Mouse (Mus musculus): ENCODE results near the gene Sparcl1. TPM values are rescaled to one million over a fixed set of nuclear protein-coding genes. Genes with fewer than 3 reads are reported as not detected.

Sparcl1 gene
- polyA plus RNA-seq, 1 experiment, result 3.8 TPM

DNA sequence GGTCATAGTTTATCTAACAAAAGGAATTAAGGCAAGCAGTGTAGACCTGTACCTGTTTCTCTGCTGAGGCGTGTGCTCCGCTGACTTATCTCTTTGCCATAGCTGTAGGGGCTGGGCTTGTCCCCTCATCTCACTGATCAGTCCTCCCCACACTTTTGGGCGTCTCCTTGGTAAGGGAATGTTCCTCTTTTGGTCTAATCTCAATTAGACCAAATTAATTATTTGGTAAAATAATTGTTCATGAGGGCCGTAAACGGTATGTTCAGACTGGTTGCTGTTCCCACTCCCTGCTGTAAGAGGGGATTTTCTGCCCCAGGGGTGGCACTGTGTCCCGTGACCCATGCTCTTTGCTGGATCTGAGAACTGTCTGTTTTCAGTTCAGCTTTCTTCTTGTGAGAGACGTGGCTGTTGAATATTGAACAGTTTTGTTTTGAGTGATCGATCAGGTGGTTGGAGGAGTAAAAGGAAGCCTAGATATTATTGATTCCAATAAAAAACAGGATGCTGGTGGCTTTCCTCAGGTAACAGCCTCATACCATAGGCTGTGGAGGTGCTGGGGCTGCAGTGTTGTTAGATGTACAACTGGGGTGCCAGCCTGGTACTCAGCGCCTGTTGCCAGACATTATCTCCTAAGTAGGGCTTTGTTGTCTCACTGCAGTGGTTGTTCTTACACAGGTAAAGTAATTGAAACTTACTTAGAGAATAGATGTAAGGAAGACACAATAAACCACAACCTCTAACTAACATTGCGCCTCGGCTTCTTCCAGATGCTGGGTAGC is 50.6 kb downstream of the Sparcl1 start:
- no peak overlapping the region for H3K4me3 ChIP-seq (replicated peaks; ENCODE audit: control insufficient read depth, low read depth, low read length)
- WGBS, result 71% methylated on average over 11 of the region's 11 CpGs
- peaks cover 2% of the 10 kb centered on the region for H3K4me1 ChIP-seq (ENCODE audit: control insufficient read depth, insufficient read depth, low read length)
- TF ChIP-seq POLR2A (IDR thresholded peaks at IDR 0.05; ENCODE audit: borderline replicate concordance, control insufficient read depth, low read depth, low read length) (no peak), CTCF (IDR thresholded peaks at IDR 0.05; ENCODE audit: control insufficient read depth, insufficient read depth, low read length) (no peak)
- peak overlapping the region; percentile 77 for H3K27ac ChIP-seq (ENCODE audit: control insufficient read depth, insufficient read depth, low read depth, low read length, poor library complexity)

DNA sequence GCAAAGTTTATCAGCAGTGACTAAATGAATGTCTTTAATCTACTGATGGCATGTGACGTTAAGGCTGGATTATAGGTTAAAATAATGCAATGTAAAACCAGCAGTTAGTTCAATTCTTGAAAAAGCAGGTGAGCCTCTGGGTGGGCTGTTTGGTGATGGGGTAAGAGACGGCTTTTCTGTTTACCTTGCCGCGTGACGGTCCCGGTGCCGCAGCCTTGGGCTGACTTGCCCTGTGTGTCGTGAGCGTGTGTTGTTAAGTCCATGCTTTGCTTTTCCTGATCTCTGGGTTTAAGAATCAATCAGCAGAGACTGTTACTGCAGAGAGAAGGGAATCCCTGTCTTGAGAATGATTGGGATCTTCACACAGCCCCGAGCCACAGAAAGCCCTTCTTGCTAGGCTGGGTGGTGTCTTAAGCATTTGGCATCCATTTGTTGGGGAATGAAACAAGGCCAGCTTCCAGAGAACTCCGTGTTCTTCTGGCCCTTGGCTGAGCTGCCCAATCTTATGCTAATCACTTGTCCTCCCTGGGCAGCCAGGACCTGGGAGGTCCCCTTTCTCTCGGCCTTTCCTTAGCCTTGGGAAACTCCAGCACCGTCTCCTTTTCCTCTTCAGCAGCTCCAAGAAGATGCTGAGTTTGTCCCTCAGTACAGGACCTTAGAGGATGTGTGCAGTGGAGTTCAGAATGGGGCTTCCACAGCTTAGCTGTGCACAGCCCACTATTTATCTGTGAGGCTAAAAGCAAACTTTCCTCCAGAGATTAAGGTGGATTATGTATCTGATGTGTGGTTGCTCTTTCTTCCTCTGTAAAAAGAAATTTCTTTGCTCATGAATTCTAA is 51.4 kb downstream of the Sparcl1 start:
- no peak overlapping the region for H3K4me3 ChIP-seq (replicated peaks; ENCODE audit: control insufficient read depth, low read depth, low read length)
- H3K4me1 ChIP-seq (ENCODE audit: control insufficient read depth, insufficient read depth, low read length), result peaks cover 2% of the 10 kb centered on the region
- 87% methylated on average over 13 of the region's 13 CpGs for WGBS
- TF ChIP-seq CTCF (IDR thresholded peaks at IDR 0.05; ENCODE audit: control insufficient read depth, insufficient read depth, low read length) (no peak), POLR2A (IDR thresholded peaks at IDR 0.05; ENCODE audit: borderline replicate concordance, control insufficient read depth, low read depth, low read length) (no peak)
- peak overlapping the region; percentile 16 for H3K27ac ChIP-seq (ENCODE audit: control insufficient read depth, insufficient read depth, low read depth, low read length, poor library complexity)

DNA sequence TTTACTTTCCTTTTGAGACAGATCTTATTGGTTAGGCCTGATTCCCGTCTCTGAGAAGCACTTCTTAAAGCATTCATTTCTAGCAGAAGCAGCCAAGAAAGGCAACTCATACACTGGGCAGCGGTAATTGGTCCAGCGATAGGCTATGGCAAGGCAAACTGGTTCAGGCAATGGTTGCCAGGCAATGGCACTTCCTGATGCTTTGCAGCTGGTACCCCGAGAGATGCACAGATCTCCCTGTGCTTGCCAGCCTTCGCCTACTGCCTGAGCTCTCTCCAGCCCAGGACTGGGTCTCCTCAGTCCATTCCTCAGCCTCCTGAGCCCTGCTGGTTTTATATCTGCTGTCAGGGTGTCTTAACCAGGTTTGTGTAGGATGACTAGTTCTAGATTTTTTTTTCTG is 53.1 kb downstream of the Sparcl1 start:
- peaks cover 2% of the 10 kb centered on the region for H3K4me1 ChIP-seq (ENCODE audit: control insufficient read depth, insufficient read depth, low read length)
- TF ChIP-seq CTCF (IDR thresholded peaks at IDR 0.05; ENCODE audit: control insufficient read depth, insufficient read depth, low read length) (no peak), POLR2A (IDR thresholded peaks at IDR 0.05; ENCODE audit: borderline replicate concordance, control insufficient read depth, low read depth, low read length) (no peak)
- H3K27ac ChIP-seq (ENCODE audit: control insufficient read depth, insufficient read depth, low read depth, low read length, poor library complexity), result no peak overlapping the region
- WGBS, result 93% methylated on average over 5 of the region's 5 CpGs
- H3K4me3 ChIP-seq (replicated peaks; ENCODE audit: control insufficient read depth, low read depth, low read length), result no peak overlapping the region

DNA sequence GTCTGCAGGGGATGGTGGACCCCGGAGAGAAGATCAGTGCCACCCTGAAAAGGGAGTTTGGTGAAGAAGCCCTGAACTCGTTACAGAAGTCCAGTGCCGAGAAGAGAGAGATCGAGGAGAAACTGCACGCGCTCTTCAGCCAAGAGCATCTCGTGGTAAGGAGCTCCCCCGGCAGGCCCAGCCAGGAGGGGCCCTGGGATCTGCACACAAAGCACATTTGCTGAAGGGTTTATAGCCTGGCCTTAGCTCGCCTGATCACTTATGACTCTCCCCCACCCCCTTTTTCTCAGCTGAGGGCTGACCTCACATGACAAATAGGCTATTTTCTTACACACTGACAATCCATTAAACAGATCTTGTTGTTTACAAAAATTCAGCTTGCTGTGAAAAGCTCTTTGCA is 53.9 kb downstream of the Sparcl1 start:
- peaks cover 3% of the 10 kb centered on the region for H3K4me1 ChIP-seq (ENCODE audit: control insufficient read depth, insufficient read depth, low read length)
- no peak overlapping the region for H3K4me3 ChIP-seq (replicated peaks; ENCODE audit: control insufficient read depth, low read depth, low read length)
- TF ChIP-seq CTCF (IDR thresholded peaks at IDR 0.05; ENCODE audit: control insufficient read depth, insufficient read depth, low read length) (no peak), POLR2A (IDR thresholded peaks at IDR 0.05; ENCODE audit: borderline replicate concordance, control insufficient read depth, low read depth, low read length) (no peak)
- H3K27ac ChIP-seq (ENCODE audit: control insufficient read depth, insufficient read depth, low read depth, low read length, poor library complexity), result no peak overlapping the region
- 88% methylated on average over 9 of the region's 9 CpGs for WGBS

DNA sequence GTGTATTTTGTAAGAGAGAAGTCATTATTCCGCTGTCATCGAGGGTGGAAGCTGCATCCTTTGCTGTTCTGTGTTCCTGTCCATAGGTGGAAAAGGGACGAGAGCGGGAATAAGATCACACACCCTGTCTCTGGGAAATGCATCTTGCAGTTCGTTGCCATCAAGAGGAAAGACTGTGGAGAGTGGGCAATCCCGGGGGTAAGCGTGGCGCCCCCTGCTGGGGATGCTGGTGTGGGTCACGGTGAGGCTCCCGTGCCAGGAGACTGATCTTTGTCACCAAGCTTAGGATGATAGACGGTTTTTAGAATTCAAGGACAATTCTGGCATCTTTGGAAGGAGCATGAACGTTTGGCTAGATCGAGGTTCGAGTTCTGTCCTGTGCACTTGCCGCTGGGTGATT is 55.5 kb downstream of the Sparcl1 start:
- peaks cover 4% of the 10 kb centered on the region for H3K4me1 ChIP-seq (ENCODE audit: control insufficient read depth, insufficient read depth, low read length)
- 59% methylated on average over 15 of the region's 15 CpGs for WGBS
- H3K27ac ChIP-seq (ENCODE audit: control insufficient read depth, insufficient read depth, low read depth, low read length, poor library complexity), result no peak overlapping the region
- TF ChIP-seq POLR2A (IDR thresholded peaks at IDR 0.05; ENCODE audit: borderline replicate concordance, control insufficient read depth, low read depth, low read length) (no peak), CTCF (IDR thresholded peaks at IDR 0.05; ENCODE audit: control insufficient read depth, insufficient read depth, low read length) (peak; percentile 77)
- H3K4me3 ChIP-seq (replicated peaks; ENCODE audit: control insufficient read depth, low read depth, low read length), result no peak overlapping the region

DNA sequence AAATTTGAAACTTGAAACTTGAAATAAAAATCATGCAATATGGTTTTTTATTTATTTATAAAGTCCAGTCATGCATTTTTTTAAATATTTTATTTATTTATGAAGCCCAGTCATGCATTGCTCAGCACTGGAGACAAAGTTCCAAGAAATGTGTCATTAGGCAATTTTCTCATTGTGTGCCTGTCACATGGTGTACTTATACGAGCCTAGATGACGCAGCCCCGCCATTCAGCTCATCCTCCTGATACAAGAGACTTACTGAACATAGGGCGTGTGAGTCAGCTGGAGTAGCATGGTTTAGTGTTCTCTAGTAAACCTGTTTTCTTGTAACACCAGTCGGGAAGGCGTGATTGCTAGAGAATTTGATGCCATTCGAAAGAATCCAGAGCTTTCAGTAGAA is 57.2 kb downstream of the Sparcl1 start:
- TF ChIP-seq POLR2A (IDR thresholded peaks at IDR 0.05; ENCODE audit: borderline replicate concordance, control insufficient read depth, low read depth, low read length) (no peak), CTCF (IDR thresholded peaks at IDR 0.05; ENCODE audit: control insufficient read depth, insufficient read depth, low read length) (no peak)
- H3K4me1 ChIP-seq (ENCODE audit: control insufficient read depth, insufficient read depth, low read length), result peaks cover 4% of the 10 kb centered on the region
- 86% methylated on average over 7 of the region's 7 CpGs for WGBS
- H3K4me3 ChIP-seq (replicated peaks; ENCODE audit: control insufficient read depth, low read depth, low read length), result no peak overlapping the region
- no peak overlapping the region for H3K27ac ChIP-seq (ENCODE audit: control insufficient read depth, insufficient read depth, low read depth, low read length, poor library complexity)

DNA sequence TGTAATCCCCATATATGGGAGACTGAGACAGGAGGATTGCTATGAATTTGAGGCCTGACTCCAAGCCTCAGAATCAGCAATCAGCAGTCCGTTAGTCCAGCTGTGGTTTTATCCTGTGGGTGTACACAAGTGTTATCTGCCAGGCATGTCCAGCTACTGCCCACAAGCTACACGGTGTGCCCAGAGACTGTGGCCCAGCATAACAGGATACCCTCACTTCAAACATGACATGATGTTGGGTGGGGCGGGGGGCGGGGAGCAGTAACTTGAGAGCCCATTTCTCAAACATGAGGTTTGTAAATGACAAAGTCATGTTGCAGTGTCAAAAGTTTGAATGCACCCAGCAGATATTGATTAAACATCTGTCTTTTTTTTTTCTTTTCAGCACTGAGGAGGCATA is 57.7 kb downstream of the Sparcl1 start:
- H3K4me1 ChIP-seq (ENCODE audit: control insufficient read depth, insufficient read depth, low read length), result peaks cover 1% of the 10 kb centered on the region; the same call in 1 of the 2 replicates
- 74% methylated on average over 4 of the region's 4 CpGs for WGBS
- H3K27ac ChIP-seq (ENCODE audit: control insufficient read depth, insufficient read depth, low read depth, low read length, poor library complexity), result no peak overlapping the region
- TF ChIP-seq POLR2A (IDR thresholded peaks at IDR 0.05; ENCODE audit: borderline replicate concordance, control insufficient read depth, low read depth, low read length), result no peak
- TF ChIP-seq CTCF (IDR thresholded peaks at IDR 0.05; ENCODE audit: control insufficient read depth, insufficient read depth, low read length), result no peak
- no peak overlapping the region for H3K4me3 ChIP-seq (replicated peaks; ENCODE audit: control insufficient read depth, low read depth, low read length)

DNA sequence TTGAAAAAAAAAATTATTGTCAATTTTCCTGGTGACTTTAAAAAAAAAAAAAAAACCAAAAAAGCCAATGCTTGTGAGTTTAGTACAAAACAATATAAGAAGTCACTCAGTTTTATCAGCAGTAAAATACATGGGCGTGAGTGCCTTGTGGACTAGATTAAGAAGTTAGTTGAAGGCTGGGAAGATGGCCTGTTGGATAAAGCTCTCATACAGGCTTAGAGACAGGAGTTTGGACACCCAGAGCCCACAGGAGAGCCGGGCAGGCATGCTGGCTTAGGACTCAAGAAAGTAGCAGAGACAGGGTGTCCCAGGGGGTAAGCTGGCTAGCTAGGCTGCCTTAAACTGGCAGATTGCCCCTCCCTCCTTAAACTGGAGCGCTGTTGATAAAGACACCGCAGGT is 58.6 kb downstream of the Sparcl1 start:
- Histone ChIP-seq H3K27ac (ENCODE audit: control insufficient read depth, insufficient read depth, low read depth, low read length, poor library complexity) (peak overlapping the region; percentile 61), H3K4me3 (replicated peaks; ENCODE audit: control insufficient read depth, low read depth, low read length) (no peak overlapping the region), H3K4me1 (ENCODE audit: control insufficient read depth, insufficient read depth, low read length) (peaks cover 1% of the 10 kb centered on the region; the same call in 1 of the 2 replicates)
- WGBS, result 67% methylated on average over 4 of the region's 4 CpGs
- no peak for TF ChIP-seq POLR2A (IDR thresholded peaks at IDR 0.05; ENCODE audit: borderline replicate concordance, control insufficient read depth, low read depth, low read length)
- no peak for TF ChIP-seq CTCF (IDR thresholded peaks at IDR 0.05; ENCODE audit: control insufficient read depth, insufficient read depth, low read length)
